In genomic region chr10:127945432-127946064, GRCm38 (mm10) we compare ENCODE assay signal across 7 mouse cellular contexts. TPM values are rescaled to one million over a fixed set of nuclear protein-coding genes. Genes with fewer than 3 reads are reported as not detected.
A peak's percentile ranks its signal among the peaks of the same experiment; 100 is the strongest.
DNase-seq lines count a peak whose midpoint lies in the region; ATAC-seq lines count a peak whose summit lies in the region.

No protein-coding gene starts in this region.

- H3K4me3 ChIP-seq in liver, embryonic 12.5 days, result no peak overlapping the region

- no peak overlapping the region for H3K27ac ChIP-seq in liver, embryonic 12.5 days

- no peak overlapping the region for H3K4me2 ChIP-seq in liver, embryonic 12.5 days

- 0 out of 2 replicates have a peak, but pooled peaks cover under 1% of the 10 kb centered on the region for H3K27me3 ChIP-seq in liver, embryonic 12.5 days (replicated peaks)

- 35% methylated on average over 5 of the region's 5 CpGs for WGBS in liver, embryonic 12.5 days (ENCODE audit: insufficient replicate concordance)

- no peaks in the 10 kb centered on the region for H3K9me3 ChIP-seq in liver, embryonic 12.5 days (replicated peaks)

- peak; percentile 52 for DNase-seq in CD4-positive helper T cell, adult 2 months (ENCODE audit: low read depth, low spot score)
- DNase-seq in MEL-GATA-1-ER (ENCODE audit: extremely low read depth, low read depth), result peak; percentile 57
- DNase-seq in cerebellum, postnatal 14 days, result peak; percentile 62 to 66
- DNase-seq in gastrocnemius, postnatal 10 days, result peak; percentile 16
- peak; percentile 73 for DNase-seq in kidney, adult 9 months
- peak; percentile 82 for DNase-seq in retina, embryonic 14.5 days (ENCODE audit: low spot score)

- no peaks in the 10 kb centered on the region for H3K4me1 ChIP-seq in liver, embryonic 12.5 days

- no peak overlapping the region for H3K9ac ChIP-seq in liver, embryonic 12.5 days

- no peaks in the 10 kb centered on the region for H3K36me3 ChIP-seq in liver, embryonic 12.5 days

- ATAC-seq in liver, embryonic 12.5 days, result peak; percentile 55

RNA-seq across cellular contexts. Expression of gene Sdr9c7, which starts 47.2 kb away (rescaled TPM):
- total RNA-seq in gastrocnemius, postnatal 10 days (2021), result not detected
- polyA plus RNA-seq in liver, embryonic 12.5 days (2016; fragmentation: Nextera tagmentation; extraction: Ambion mirVana), result not detected in 2 replicates

RNA-seq across cellular contexts. Expression of gene Rdh7, which starts 56.9 kb away (rescaled TPM):
- total RNA-seq in gastrocnemius, postnatal 10 days (2021), result under 1 TPM in 1 of 2 experiments, not detected in 1; 0.23 TPM
- 0.07 TPM in 1 of 2 replicates, not detected in the other for polyA plus RNA-seq in liver, embryonic 12.5 days (2016; fragmentation: Nextera tagmentation; extraction: Ambion mirVana)

Comparison
In these comparisons a context has a peak if more than half of its experiments do, and no peak if none do; other contexts are left out.
1. DNase-seq: peak in every context shown above with its lines; median percentile 82 in retina, embryonic 14.5 days; 73 in kidney, adult 9 months; 64 in cerebellum, postnatal 14 days; 57 in MEL-GATA-1-ER; 52 in CD4-positive helper T cell, adult 2 months; 16 in gastrocnemius, postnatal 10 days.